Mouse (Mus musculus) heart, postnatal 4 days (tissue): ENCODE measurements around the gene Tspan14. TPM values are rescaled to one million over a fixed set of nuclear protein-coding genes. Genes with fewer than 3 reads are reported as not detected.

Experiments
- DNase-seq: peaks from one replicate; pipeline ENCODE4 v3.0.0; 2021
- total RNA-seq, 2 experiments: library from RNA; stranded (reverse); gene quantifications; 2 replicates each; pipeline ENCODE4 v1.2.3; 2021

The Tspan14 gene
- total RNA-seq, 2 experiments from 2014 or later: 25.9 to 28.6 TPM

- no peak for DNase-seq
These were observed 14.3 kb downstream of the Tspan14 start for GRCm38 (mm10) chr14:40952301-40952700.

- no peak for DNase-seq
These were observed 16.6 kb downstream of the Tspan14 start for GRCm38 (mm10) chr14:40949730-40950614.

- no peak for DNase-seq
These were observed 17.6 kb downstream of the Tspan14 start for GRCm38 (mm10) chr14:40949047-40949446.

- DNase-seq: no peak
These were observed 18.1 kb downstream of the Tspan14 start for GRCm38 (mm10) chr14:40948522-40948921.

GRCm38 (mm10) chr14:40947431-40948394 lies 18.9 kb downstream of the Tspan14 start:
- no peak for DNase-seq

- no peak for DNase-seq
These were observed 22.8 kb downstream of the Tspan14 start for GRCm38 (mm10) chr14:40943802-40944201.

GRCm38 (mm10) chr14:40942429-40942828 lies 24.2 kb downstream of the Tspan14 start:
- DNase-seq: no peak

GRCm38 (mm10) chr14:40938380-40938987 lies 28.1 kb downstream of the Tspan14 start:
- no peak for DNase-seq

- no peak for DNase-seq
These were observed 29.6 kb downstream of the Tspan14 start for GRCm38 (mm10) chr14:40937052-40937451.

- DNase-seq: no peak
These were observed 31.1 kb downstream of the Tspan14 start for GRCm38 (mm10) chr14:40935481-40935880.

- DNase-seq: no peak
These were observed 31.6 kb downstream of the Tspan14 start for GRCm38 (mm10) chr14:40935054-40935453.

GRCm38 (mm10) chr14:40933328-40933727 lies 33.3 kb downstream of the Tspan14 start:
- no peak for DNase-seq

- no peak for DNase-seq
These were observed 34.4 kb downstream of the Tspan14 start for GRCm38 (mm10) chr14:40932225-40932624.

GRCm38 (mm10) chr14:40931115-40931829 lies 35.3 kb downstream of the Tspan14 start:
- DNase-seq: no peak

GRCm38 (mm10) chr14:40929943-40930342 lies 36.7 kb downstream of the Tspan14 start:
- DNase-seq: no peak

GRCm38 (mm10) chr14:40928897-40929296 lies 37.7 kb downstream of the Tspan14 start:
- DNase-seq: no peak

GRCm38 (mm10) chr14:40927041-40927440 lies 39.6 kb downstream of the Tspan14 start:
- DNase-seq: no peak

- no peak for DNase-seq
These were observed 42.1 kb downstream of the Tspan14 start for GRCm38 (mm10) chr14:40924378-40925113.

GRCm38 (mm10) chr14:40921241-40921640 lies 45.4 kb downstream of the Tspan14 start:
- DNase-seq: no peak

GRCm38 (mm10) chr14:40919521-40919920 lies 47.1 kb downstream of the Tspan14 start:
- no peak for DNase-seq

- DNase-seq: no peak
These were observed 48.1 kb downstream of the Tspan14 start for GRCm38 (mm10) chr14:40918477-40918876.
